Mouse (Mus musculus) liver, adult 2 months (tissue): ENCODE results near the gene Pth2r.

ENCODE experiments used
- CTCF ChIP-seq: fragments of 200-500 bp; IDR thresholded peaks from 2 replicates; pipeline ENCODE4 v1.5.1; 2011; ENCODE audit warnings: low read depth, low read length, control low read depth
- POLR2A ChIP-seq: fragments of 200-500 bp; IDR thresholded peaks from 2 replicates; pipeline ENCODE4 v1.6.1; 2011; ENCODE audit warnings: low read length, control low read depth; ENCODE audit not compliant: insufficient read depth; ENCODE audit errors: extremely low read depth

- TF ChIP-seq CTCF (no peak), POLR2A (no peak)
Measured at GRCm38 (mm10) chr1:65354153-65354552, 72.3 kb downstream of the Pth2r start.
